Mouse (Mus musculus) left cerebral cortex, adult 8-10 months (tissue): ENCODE measurements at regions not wholly inside any gene's neighbourhood (a gene's known extent, or its start where the extent isn't known, plus 50 kb on each side); places are given as distances from the start of the nearest gene placed in this dataset.
"Not testable (repeated sequence)": the region's sequence is repeated elsewhere in the genome, so short reads cannot be mapped to it uniquely, and the experiment has no call there.

ENCODE experiments used
- DNase-seq, 2 experiments: peaks; one replicate each; pipeline ENCODE4 v3.0.0; 2022; ENCODE audit warnings: low spot score in 2 of 2

- peak in 1 of 2 experiments; percentile 12 for DNase-seq
Measured at GRCm38 (mm10) chrX:95366995-95367394, 77.7 kb downstream of the Amer1 start.

GRCm38 (mm10) chrX:95365326-95365725 is 79.3 kb downstream of the Amer1 start:
- not testable (repeated sequence) for DNase-seq

- peak in 1 of 2 experiments; percentile 5 for DNase-seq
Measured at GRCm38 (mm10) chrX:95359053-95359452, 85.6 kb downstream of the Amer1 start.
